Mouse (Mus musculus): ENCODE results near the gene Fjx1. TPM values are rescaled to one million over a fixed set of nuclear protein-coding genes. Genes with fewer than 3 reads are reported as not detected.

The Fjx1 gene
- polyA plus RNA-seq, 1 experiment from 2014 or later = 0.37 TPM

- 33% methylated on average over 48 of the region's 48 CpGs for WGBS (ENCODE audit: insufficient replicate concordance)
- Histone ChIP-seq H3K4me2 (peak overlapping the region; percentile 95), H3K4me1 (replicated peaks) (peaks cover 40% of the 10 kb centered on the region), H3K9ac (peak overlapping the region; percentile 67), H3K27me3 (no peaks in the 10 kb centered on the region), H3K9me3 (replicated peaks) (no peaks in the 10 kb centered on the region), H3K36me3 (replicated peaks) (no peaks in the 10 kb centered on the region), H3K4me3 (replicated peaks) (peak overlapping the region; percentile 69), H3K27ac (replicated peaks) (peak overlapping the region; percentile 83)
- no peak for ATAC-seq (ENCODE audit: insufficient read depth)
These were observed 52.3 kb downstream of the Fjx1 start for GRCm38 (mm10) chr2:102399864-102400604.

Other genes starting within 250 kb of the Fjx1 start
- gene Trim44, start 44.7 kb downstream of the Fjx1 start, polyA plus RNA-seq (2015; fragmentation: Nextera tagmentation; extraction: Ambion mirVana) = 6.2 and 6.4 TPM in 2 replicates
- 7.1 and 8.6 TPM in 2 replicates for gene Pamr1, start 97.5 kb upstream of the Fjx1 start, polyA plus RNA-seq (2015; fragmentation: Nextera tagmentation; extraction: Ambion mirVana)
- gene Slc1a2, start 206.2 kb upstream of the Fjx1 start, polyA plus RNA-seq (2015; fragmentation: Nextera tagmentation; extraction: Ambion mirVana) = 1.1 and 1.7 TPM in 2 replicates

Data from liver, embryonic 15.5 days (tissue).